Mouse (Mus musculus): ENCODE data around the gene Ccnc. TPM values are rescaled to one million over a fixed set of nuclear protein-coding genes. Genes with fewer than 3 reads are reported as not detected.

The Ccnc gene
- 15.6 TPM for polyA plus RNA-seq (2014; fragmentation: Illumina TruSeq; extraction: RNeasy Lipid Tissue Mini Kit (QIAGEN cat#74804); ENCODE audit: insufficient read depth, low read depth, low replicate concordance)

DNA sequence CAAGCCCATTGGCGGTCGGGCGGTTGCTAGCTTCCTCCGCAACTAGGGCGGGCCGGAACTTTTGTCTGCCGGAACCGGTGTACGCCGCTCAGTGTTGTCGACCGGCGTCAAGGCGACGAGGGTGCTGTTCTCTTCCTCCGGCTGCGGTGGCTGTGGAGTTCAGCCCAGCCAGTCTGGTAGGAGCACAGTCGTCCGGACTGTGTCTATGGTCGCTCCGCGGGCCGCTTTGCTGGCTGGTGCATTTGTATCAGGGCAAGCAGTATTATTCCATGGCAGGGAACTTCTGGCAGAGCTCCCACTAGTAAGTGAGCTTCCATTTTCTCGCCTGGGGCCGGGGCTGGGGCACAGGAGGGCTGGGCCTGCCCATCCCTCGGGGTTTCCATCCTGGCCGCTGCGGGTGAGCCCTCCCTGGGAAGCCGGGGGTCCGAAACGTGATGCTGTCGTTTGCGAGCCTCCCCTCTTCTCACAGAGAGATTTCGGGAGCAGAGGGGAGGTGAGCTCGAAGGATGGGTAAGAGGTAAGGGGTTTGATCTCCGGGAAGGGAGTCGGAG, at the start of gene Ccnc:
TSS of gene Ccnc (plus strand) at position 87 of the 551 bp plus-strand sequence.

DNA sequence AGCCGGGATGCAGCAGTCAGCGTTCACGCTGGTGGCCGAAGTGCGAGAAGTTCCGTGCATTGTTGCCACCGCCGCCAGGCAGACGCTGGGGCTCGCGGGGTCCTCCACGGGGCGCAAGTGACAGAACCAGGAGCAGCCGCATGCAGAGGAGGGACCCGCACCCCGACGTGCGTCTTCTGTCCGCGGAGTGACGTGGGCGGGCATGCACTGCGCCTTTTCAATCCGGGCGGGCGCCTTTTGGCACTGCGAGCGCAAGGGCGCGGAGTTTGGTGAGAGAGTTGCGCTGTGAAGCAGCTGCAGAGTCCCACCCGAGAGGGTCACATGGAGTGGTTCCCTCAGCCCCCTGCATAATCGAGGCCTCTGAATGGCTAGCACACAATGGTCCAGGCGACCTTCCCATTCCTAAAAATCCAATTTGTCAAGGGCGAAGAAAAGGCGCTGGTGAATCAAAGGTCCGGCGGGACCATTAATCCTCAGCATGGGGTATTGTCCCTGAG, 41.9 kb upstream of the Ccnc start, which contains the start of gene Prdm13:
TSS of gene Prdm13 (minus strand) at position 369 of the 497 bp plus-strand sequence.

DNA sequence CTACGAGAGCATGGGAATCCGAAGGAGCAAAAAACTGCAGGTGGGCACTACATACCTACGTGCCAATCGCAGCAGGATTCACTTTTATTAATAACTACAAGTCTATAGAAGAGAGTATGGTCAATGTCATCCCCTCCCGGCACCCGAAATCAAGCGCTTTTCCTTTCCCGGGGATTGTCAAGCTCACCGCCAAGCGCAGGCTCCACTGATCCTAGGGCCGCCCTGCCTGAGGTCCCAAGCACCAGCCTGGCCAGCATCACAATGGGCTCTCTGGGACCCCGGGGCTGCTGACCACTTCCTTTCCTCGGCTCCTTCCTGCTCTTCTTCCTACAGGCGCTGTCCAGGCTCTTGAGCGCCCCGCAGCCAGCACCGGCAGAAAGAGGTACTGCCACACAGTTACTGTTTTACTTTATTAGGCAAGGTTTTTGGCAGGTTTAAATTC, 39.4 kb downstream of the Ccnc start, which contains the start of the genes Usp45 and Tstd3:
TSS of gene Usp45 (plus strand) at position 294 of the 442 bp plus-strand sequence.
TSS of gene Tstd3 (minus strand) at position 350 of the 442 bp plus-strand sequence.

Other genes starting within 250 kb of the Ccnc start
- not detected for gene Prdm13, start 41.7 kb upstream of the Ccnc start, polyA plus RNA-seq (2014; fragmentation: Illumina TruSeq; extraction: RNeasy Lipid Tissue Mini Kit (QIAGEN cat#74804); ENCODE audit: insufficient read depth, low read depth, low replicate concordance)
- gene Usp45, start 39.5 kb downstream of the Ccnc start, polyA plus RNA-seq (2014; fragmentation: Illumina TruSeq; extraction: RNeasy Lipid Tissue Mini Kit (QIAGEN cat#74804); ENCODE audit: insufficient read depth, low read depth, low replicate concordance) = 4.8 TPM
- gene Tstd3, start 39.5 kb downstream of the Ccnc start, polyA plus RNA-seq (2014; fragmentation: Illumina TruSeq; extraction: RNeasy Lipid Tissue Mini Kit (QIAGEN cat#74804); ENCODE audit: insufficient read depth, low read depth, low replicate concordance) = 5.9 TPM
- 22.1 TPM for gene Pnisr, start 119.9 kb downstream of the Ccnc start, polyA plus RNA-seq (2014; fragmentation: Illumina TruSeq; extraction: RNeasy Lipid Tissue Mini Kit (QIAGEN cat#74804); ENCODE audit: insufficient read depth, low read depth, low replicate concordance)
- gene Coq3, start 152.0 kb downstream of the Ccnc start, polyA plus RNA-seq (2014; fragmentation: Illumina TruSeq; extraction: RNeasy Lipid Tissue Mini Kit (QIAGEN cat#74804); ENCODE audit: insufficient read depth, low read depth, low replicate concordance) = 5.4 TPM
- gene Faxc, start 203.6 kb downstream of the Ccnc start, polyA plus RNA-seq (2014; fragmentation: Illumina TruSeq; extraction: RNeasy Lipid Tissue Mini Kit (QIAGEN cat#74804); ENCODE audit: insufficient read depth, low read depth, low replicate concordance) = 0.31 TPM

Measured in lung, adult 10 weeks (tissue).